Mouse (Mus musculus): ENCODE measurements around the gene Foxd4. TPM values are rescaled to one million over a fixed set of nuclear protein-coding genes. Genes with fewer than 3 reads are reported as not detected.
"Not testable (repeated sequence)": the region's sequence is repeated elsewhere in the genome, so short reads cannot be mapped to it uniquely, and the experiment has no call there.

The Foxd4 gene
- total and polyA plus RNA-seq, 3 experiments: 0.04 TPM; not detected in 2

GRCm38 (mm10) chr19:24885504-24885903 is 15.5 kb downstream of the Foxd4 start:
- Histone ChIP-seq H3K9me3 (replicated peaks; ENCODE audit: insufficient read depth, low read length) (no peaks in the 10 kb centered on the region), H3K36me3 (ENCODE audit: control insufficient read depth in 1 of 2, insufficient read depth in 2 of 2, low read length in 2 of 2) (no peaks in the 10 kb centered on the region), H3K27ac (ENCODE audit: control insufficient read depth, low read depth, low read length) (no peak overlapping the region), H3K27me3 (ENCODE audit: control insufficient read depth in 1 of 2, insufficient read depth in 2 of 2, low read length in 2 of 2) (no peaks in the 10 kb centered on the region), H3K79me2 (ENCODE audit: control insufficient read depth, insufficient read depth, low read length, poor library complexity) (no peaks in the 10 kb centered on the region), H3K4me1 (ENCODE audit: control insufficient read depth in 1 of 2, insufficient read depth in 2 of 2, low read length in 2 of 2) (no peaks in the 10 kb centered on the region), H3K9ac (ENCODE audit: control insufficient read depth, low read depth, low read length, poor library complexity, severe bottlenecking) (no peak overlapping the region), H3K4me3 (ENCODE audit: control insufficient read depth in 1 of 2, insufficient read depth in 1 of 2, low read depth in 2 of 2, low read length in 2 of 2) (no peak overlapping the region)
- TF ChIP-seq SMC3 (IDR thresholded peaks at IDR 0.05; ENCODE audit: low read depth, low read length): peak; percentile 64
- no peak for TF ChIP-seq GATA1 (IDR thresholded peaks at IDR 0.05; ENCODE audit: low read depth, low read length)
- TF ChIP-seq CTCF (IDR thresholded peaks at IDR 0.05 in 2 of 3, conservative IDR thresholded peaks at IDR 0.05 in 1 of 3; ENCODE audit: control insufficient read depth in 1 of 3, insufficient read depth in 1 of 3, low read depth in 2 of 3, low read length in 3 of 3, poor library complexity in 1 of 3, severe bottlenecking in 1 of 3): peak; percentile 69 to 77 (median 77)
- TF ChIP-seq RAD21 (IDR thresholded peaks at IDR 0.05; ENCODE audit: low read depth, low read length): peak; percentile 67
- peak; percentile 31; the same call in 1 of the 2 replicates for TF ChIP-seq ZC3H11A (IDR thresholded peaks at IDR 0.05; ENCODE audit: low read depth, low read length)
- peak; percentile 64 for DNase-seq (ENCODE audit: low read depth, low spot score)

GRCm38 (mm10) chr19:24881237-24881636 is 19.8 kb downstream of the Foxd4 start:
- no peaks in the 10 kb centered on the region for H3K27me3 ChIP-seq (ENCODE audit: control insufficient read depth in 1 of 2, insufficient read depth in 2 of 2, low read length in 2 of 2)
- H3K4me3 ChIP-seq (ENCODE audit: control insufficient read depth in 1 of 2, insufficient read depth in 1 of 2, low read depth in 2 of 2, low read length in 2 of 2): no peak overlapping the region
- H3K9me3 ChIP-seq (replicated peaks; ENCODE audit: insufficient read depth, low read length): no peaks in the 10 kb centered on the region
- H3K79me2 ChIP-seq (ENCODE audit: control insufficient read depth, insufficient read depth, low read length, poor library complexity): no peaks in the 10 kb centered on the region
- no peaks in the 10 kb centered on the region; a peak in 1 of 4 replicates for H3K4me1 ChIP-seq (ENCODE audit: control insufficient read depth in 1 of 2, insufficient read depth in 2 of 2, low read length in 2 of 2)
- DNase-seq (ENCODE audit: low read depth, low spot score): no peak
- no peak overlapping the region for H3K9ac ChIP-seq (ENCODE audit: control insufficient read depth, low read depth, low read length, poor library complexity, severe bottlenecking)
- no peak overlapping the region for H3K27ac ChIP-seq (ENCODE audit: control insufficient read depth, low read depth, low read length)
- no peak for TF ChIP-seq MAZ (IDR thresholded peaks at IDR 0.05; ENCODE audit: low read depth, low read length)
- no peak for TF ChIP-seq ZNF384 (IDR thresholded peaks at IDR 0.05; ENCODE audit: low read depth, low read length)
- H3K36me3 ChIP-seq (ENCODE audit: control insufficient read depth in 1 of 2, insufficient read depth in 2 of 2, low read length in 2 of 2): no peaks in the 10 kb centered on the region

GRCm38 (mm10) chr19:24875129-24875870 is 25.7 kb downstream of the Foxd4 start, which contains the start of gene Gm10053:
Gene Gm10053, plus strand, starts transcription at chr19:24875686.
- H3K4me3 ChIP-seq (ENCODE audit: control insufficient read depth in 1 of 2, insufficient read depth in 1 of 2, low read depth in 2 of 2, low read length in 2 of 2); H3K9ac ChIP-seq (ENCODE audit: control insufficient read depth, low read depth, low read length, poor library complexity, severe bottlenecking); H3K9me3 ChIP-seq (replicated peaks; ENCODE audit: insufficient read depth, low read length); H3K4me1 ChIP-seq (ENCODE audit: control insufficient read depth in 1 of 2, insufficient read depth in 2 of 2, low read length in 2 of 2); H3K27me3 ChIP-seq (ENCODE audit: control insufficient read depth in 1 of 2, insufficient read depth in 2 of 2, low read length in 2 of 2); H3K79me2 ChIP-seq (ENCODE audit: control insufficient read depth, insufficient read depth, low read length, poor library complexity); H3K36me3 ChIP-seq (ENCODE audit: control insufficient read depth in 1 of 2, insufficient read depth in 2 of 2, low read length in 2 of 2); H3K27ac ChIP-seq (ENCODE audit: control insufficient read depth, low read depth, low read length): not testable (repeated sequence)
- DNase-seq (ENCODE audit: low read depth, low spot score): peak; percentile 68
- TF ChIP-seq MAX (IDR thresholded peaks at IDR 0.05; ENCODE audit: low read length) (0 out of 2 replicates have a peak, but pooled peaks have one; percentile 28), EP300 (IDR thresholded peaks at IDR 0.05; ENCODE audit: low read depth in 1 of 2, low read length in 2 of 2) (peak; percentile 65 to 74), TCF12 (IDR thresholded peaks at IDR 0.05; ENCODE audit: low read depth, low read length) (peak; percentile 73; the same call in 1 of the 2 replicates), TAL1 (IDR thresholded peaks at IDR 0.05; ENCODE audit: low read length) (peak; percentile 57), RCOR1 (IDR thresholded peaks at IDR 0.05; ENCODE audit: low read depth, low read length) (peak; percentile 86), BHLHE40 (IDR thresholded peaks at IDR 0.05; ENCODE audit: borderline replicate concordance, low read depth, low read length) (peak; percentile 53; the same call in 1 of the 2 replicates), GATA1 (IDR thresholded peaks at IDR 0.05; ENCODE audit: low read depth, low read length) (peak; percentile 63; the same call in 1 of the 2 replicates), ETS1 (IDR thresholded peaks at IDR 0.05; ENCODE audit: low read depth, low read length) (peak; percentile 34; the same call in 1 of the 2 replicates)
